Mouse (Mus musculus): ENCODE results near the gene Chp1.
"Not testable (repeated sequence)": the region's sequence is repeated elsewhere in the genome, so short reads cannot be mapped to it uniquely, and the experiment has no call there.

Gene Chp1

DNA sequence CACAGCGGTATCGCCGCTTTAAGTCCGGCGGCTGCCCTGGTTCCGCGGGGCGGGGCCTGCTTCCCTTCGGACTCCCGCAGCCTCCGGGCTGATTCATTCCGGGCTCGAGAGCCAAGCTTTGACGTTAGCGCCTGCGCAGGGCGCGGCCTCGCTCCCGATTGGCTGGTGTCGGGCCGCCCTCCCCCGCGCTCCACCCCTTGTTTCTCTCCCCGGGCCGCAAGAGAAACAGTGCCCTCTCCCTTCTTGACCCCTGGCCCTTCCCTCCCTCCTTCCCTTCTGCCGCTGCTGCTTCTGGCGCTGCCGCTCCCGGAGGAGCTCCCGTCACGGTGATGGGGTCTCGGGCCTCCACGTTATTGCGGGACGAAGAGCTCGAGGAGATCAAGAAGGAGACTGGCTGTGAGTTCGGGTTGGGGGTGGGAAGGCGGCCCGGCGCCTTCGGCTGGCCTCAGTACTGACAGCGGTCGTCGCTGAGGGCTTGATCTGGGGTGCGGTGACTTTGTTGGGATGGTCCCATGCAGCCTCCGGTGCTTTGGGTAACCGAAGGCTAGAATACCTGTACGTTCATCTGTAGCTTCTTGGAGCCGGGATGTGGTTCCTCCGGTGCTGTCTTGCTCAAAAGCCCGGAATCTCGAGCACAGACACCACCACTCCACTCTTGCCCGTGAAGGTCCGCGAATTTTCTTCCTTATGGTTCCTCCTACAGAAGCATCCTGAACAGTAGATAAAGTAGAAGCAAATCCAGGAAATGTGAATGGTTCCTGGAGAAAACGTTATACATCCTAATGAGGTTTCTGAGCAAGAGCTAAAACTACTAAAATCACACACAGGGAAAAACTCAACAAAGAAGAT lies at the start of gene Chp1, which contains the start of gene Exd1:
Gene Chp1, plus strand, starts transcription at position 176 of the 849 bp plus-strand sequence.
Gene Exd1, minus strand, starts transcription at position 106 of the 849 bp plus-strand sequence.
- CTCF ChIA-PET, result interaction anchor here (0.7 kb wide), 1 partner anchor 585 kb away, joined by 3 read pairs; no protein-coding TSS in a partner anchor

DNA sequence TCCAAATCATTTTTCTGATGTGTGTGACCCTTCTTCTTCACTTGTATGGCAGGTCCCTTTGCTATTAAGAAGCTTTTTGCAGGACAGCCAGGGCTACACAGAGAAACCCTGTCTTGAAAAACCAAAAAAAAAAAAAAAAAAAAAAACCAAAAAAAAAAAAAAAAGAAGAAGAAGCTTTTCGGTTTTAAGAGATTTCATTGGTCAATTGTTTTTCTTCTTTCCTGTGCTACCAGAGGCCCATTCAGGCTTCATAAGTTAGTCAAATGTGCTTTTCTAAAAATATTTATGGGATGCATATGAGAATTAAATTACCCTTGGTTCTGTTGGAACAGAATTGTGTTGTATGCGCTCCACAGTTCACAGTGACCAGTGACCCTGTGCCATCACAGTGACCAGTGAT lies 48.6 kb upstream of the Chp1 start:
- CTCF ChIA-PET, result no interaction called here

- CTCF ChIA-PET, result no interaction called here
These were observed 46.4 kb upstream of the Chp1 start for GRCm38 (mm10) chr2:119500965-119501652.

- CTCF ChIA-PET, result no interaction called here
These were observed 40.4 kb upstream of the Chp1 start for GRCm38 (mm10) chr2:119507108-119507507.

DNA sequence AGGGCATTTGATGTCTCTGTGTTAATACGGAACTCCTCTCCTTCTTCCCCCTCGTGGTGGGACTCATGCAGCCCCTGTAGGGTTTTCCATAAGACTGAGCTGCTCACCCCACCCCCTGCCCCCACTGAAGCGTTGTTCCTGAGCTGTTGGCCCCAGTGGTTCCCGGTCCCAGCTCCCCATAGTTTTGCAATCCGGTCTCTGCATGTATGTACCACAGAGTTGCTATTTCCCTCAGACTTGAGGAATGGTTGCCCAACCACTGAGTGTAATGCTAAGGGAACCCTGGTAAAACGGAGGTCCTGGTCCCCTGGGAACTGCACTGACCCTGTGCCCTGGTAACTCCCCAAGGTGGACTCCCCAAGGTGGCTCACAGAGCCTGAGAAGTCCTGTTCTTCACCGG lies 39.0 kb upstream of the Chp1 start:
- CTCF ChIA-PET, result not testable (repeated sequence)

- CTCF ChIA-PET, result interaction anchor here (0.6 kb wide), 1 partner anchor 215 kb away, joined by 3 read pairs; no protein-coding TSS in a partner anchor
These were observed 36.6 kb upstream of the Chp1 start for GRCm38 (mm10) chr2:119510856-119511255.

- CTCF ChIA-PET, result no interaction called here
These were observed 35.2 kb upstream of the Chp1 start for GRCm38 (mm10) chr2:119512292-119512691.

DNA sequence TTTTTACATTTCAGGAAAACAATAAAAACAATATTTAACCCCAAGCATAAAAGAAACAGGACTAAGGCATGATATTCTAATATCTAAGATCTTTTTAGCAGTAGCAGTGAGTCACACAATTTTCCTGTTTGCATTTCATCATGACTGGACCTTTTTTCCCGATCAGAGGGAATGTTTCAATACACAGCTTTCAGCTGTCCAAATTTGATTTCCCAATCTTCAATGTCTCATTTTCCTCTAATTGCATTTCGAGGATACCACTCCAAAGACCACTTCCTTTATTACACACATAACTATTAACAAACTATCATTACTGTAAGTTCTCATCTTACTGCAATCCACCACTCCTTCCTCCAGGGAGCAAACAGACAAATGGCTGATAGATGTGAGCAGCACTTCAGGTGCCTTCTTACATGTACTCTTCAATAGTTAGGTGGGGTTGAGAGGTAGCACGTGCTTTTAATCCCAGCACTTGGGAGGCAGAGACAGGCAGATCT lies 33.4 kb upstream of the Chp1 start:
- CTCF ChIA-PET, result interaction anchor here (0.7 kb wide), 1 partner anchor 70 kb away, joined by 3 read pairs; no protein-coding TSS in a partner anchor

GRCm38 (mm10) chr2:119516811-119517210 lies 30.7 kb upstream of the Chp1 start:
- CTCF ChIA-PET, result interaction anchor here (0.6 kb wide), 1 partner anchor 228 kb away, joined by 5 read pairs; no protein-coding TSS in a partner anchor

DNA sequence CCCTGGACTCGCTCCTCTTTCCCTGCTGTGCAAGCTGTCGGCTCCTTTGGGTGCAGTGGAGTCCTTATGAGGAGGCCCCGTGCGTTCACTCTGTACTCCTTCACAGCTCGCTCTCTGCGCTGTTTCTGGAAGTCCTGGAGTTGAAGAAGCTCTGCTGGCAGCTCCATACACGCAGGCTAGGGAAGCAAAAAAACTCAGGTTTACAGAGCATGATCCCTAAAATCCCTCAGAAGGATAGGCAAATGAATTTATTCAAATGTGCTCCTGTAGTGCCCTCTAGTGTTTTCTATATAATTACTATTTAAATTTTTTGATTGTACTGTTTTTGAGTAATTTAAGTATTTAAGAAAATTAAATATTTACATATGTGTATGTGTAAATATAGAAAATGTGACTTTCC lies 26.9 kb upstream of the Chp1 start:
- CTCF ChIA-PET, result no interaction called here

DNA sequence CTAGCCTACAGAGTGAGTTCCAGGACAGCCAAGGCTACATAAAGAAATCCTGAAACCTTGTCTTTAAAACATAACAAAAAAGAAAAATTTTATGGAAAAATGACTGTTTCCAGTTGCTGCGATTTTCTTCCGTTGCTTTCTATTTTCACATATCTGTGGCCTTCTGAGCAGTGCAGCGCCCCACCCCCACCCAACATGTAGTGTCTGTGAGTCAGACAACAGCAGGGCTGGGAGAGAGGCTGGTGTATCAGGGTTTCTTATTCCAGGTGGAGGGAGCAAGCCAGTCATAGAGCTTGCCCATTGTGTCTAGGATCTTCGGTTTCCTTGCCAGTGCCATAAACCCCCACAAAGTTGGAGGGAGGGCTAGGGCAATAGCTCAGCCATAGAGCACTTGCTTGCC lies 23.7 kb upstream of the Chp1 start:
- CTCF ChIA-PET, result no interaction called here

DNA sequence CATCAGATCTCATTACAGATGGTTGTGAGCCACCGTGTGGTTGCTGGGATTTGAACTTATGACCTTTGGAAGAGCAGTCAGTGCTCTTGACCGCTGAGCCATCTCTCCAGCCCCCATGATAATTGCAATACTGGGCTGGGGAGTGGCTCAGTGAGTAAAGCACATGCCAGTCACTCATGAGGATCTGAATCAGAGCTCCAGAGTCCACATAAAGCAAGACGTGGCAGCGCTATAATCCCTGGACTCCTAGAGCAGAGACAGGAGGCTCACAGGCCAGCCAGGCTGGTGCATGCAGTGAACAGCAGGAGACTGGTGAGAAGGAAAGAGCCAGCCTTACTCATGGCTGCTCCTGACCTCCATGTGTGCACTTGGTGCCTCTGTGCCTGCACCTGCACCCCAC lies 22.1 kb upstream of the Chp1 start:
- CTCF ChIA-PET, result no interaction called here

DNA sequence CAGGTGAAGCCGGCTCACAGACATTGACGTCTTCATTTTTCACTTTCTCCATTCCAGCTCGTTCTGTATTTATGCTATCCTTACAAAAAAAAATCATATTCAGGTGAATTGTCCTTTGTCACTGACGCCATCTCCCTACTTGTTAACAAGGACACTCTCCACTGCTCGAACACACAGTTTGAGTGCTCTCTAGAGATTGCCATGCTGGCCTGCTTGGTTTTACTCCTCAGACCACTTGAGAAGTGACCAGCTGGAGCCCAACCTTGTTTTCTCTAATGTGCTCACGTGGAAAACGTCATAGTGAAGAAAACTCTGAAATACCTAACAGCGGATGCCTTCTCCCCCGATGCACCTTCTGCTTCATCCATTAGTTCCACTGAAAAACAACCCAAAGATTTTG lies 8.7 kb upstream of the Chp1 start:
- CTCF ChIA-PET, result no interaction called here

DNA sequence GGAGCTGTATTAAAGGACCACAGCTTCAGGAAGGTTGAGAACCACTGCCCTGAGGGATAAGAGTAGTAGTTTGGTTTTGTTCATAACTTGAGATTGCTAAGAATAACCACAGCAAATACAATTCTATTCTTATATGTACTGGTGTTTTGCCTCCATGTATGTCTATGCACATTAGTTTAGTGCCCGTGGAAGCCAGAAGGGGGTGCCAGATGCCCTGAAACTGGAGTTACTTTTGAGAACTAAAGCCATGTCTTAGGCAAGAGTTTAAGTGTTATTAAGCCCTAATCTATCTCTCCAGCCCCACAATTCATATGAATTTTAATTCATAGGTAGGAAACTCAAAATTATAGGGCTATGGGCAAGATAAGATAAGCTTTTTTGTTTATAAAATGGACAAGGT lies 5.4 kb upstream of the Chp1 start:
- CTCF ChIA-PET, result interaction anchor here (0.5 to 1.3 kb wide), 7 partner anchors 10 to 97 kb away, joined by 3 to 5 read pairs (median 3); no protein-coding TSS in a partner anchor

GRCm38 (mm10) chr2:119543656-119544055 lies 3.8 kb upstream of the Chp1 start:
- CTCF ChIA-PET, result no interaction called here

DNA sequence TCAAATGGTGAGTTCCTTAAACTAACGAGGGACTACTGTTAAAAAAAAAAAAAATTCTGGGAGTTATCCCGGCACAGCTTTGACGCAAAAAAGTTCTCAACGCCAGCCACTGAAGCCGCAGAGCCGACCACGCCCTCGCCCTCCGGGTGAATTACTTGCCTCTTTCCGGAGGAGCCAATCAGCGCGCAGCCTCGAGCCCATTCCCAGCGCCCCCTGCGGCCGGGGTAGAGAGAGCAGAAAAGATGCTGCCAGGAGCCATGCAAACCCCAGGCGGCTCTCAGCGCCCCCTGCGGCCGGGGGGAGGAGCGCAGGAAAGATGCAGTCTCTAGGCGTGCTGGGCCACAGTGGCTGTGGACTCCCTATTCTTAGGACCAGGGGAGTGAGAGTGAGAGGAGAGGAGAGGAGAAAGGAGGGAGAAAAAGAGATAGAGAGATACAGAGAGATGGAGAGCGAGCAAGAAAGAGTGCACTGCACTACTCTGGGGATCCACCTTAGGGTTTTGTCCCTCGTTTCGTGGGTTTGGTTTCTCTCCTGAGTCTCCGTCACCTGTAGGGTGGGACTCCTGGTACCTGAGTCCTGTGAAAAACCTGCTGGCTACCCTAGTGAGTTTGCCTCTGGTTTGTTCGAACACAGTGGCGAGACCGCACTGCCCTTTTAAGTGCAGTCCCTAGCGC lies 512 bp upstream of the Chp1 start:
- CTCF ChIA-PET, result no interaction called here

- CTCF ChIA-PET, result interaction anchor here (0.7 kb wide), 1 partner anchor 585 kb away, joined by 3 read pairs; no protein-coding TSS in a partner anchor
These were observed 819 bp downstream of the Chp1 start for GRCm38 (mm10) chr2:119548371-119548660.

DNA sequence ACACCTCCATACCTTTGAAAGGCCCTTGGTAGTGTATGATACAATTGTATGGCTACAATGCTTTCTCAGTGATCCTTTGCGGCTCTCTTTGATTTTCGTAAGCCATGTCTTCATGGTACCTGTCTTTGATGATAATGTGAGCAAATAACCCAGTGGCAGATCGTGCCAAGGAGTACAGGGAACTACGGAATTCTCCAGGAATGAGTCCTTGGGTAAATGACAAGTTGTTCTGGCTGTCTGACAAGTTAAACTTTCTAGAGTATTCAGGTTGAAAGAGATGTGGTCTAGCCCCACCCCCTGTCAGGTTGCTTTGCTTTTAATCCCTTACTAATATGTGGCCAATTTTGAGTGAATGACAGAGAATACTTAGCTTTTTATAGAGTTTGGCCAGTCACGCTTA lies 1.2 kb downstream of the Chp1 start:
- CTCF ChIA-PET, result interaction anchor here (0.7 kb wide), 1 partner anchor 584 kb away, joined by 3 read pairs; no protein-coding TSS in a partner anchor

GRCm38 (mm10) chr2:119549678-119550077 lies 2.2 kb downstream of the Chp1 start:
- CTCF ChIA-PET, result no interaction called here

DNA sequence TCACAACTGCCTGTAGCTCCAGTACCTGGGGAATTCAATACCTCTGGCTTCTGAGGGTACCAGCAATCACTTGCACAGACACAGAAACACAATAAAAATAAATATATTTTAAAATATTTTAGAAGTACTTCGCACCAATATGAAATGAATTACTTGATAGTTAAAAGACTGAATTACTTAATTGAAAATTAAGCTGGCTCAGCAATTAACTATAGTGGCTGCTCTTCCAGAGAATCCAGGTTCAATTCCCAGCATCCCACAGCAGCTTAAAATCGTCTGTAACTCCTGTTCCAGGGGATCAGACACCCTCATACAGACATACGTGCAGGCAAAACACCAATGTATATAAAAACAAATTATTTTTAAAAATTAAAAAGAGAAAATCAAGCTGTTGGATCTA lies 10.5 kb downstream of the Chp1 start:
- CTCF ChIA-PET, result interaction anchor here (0.6 kb wide), 1 partner anchor 1486 kb away, joined by 8 read pairs; no protein-coding TSS in a partner anchor

DNA sequence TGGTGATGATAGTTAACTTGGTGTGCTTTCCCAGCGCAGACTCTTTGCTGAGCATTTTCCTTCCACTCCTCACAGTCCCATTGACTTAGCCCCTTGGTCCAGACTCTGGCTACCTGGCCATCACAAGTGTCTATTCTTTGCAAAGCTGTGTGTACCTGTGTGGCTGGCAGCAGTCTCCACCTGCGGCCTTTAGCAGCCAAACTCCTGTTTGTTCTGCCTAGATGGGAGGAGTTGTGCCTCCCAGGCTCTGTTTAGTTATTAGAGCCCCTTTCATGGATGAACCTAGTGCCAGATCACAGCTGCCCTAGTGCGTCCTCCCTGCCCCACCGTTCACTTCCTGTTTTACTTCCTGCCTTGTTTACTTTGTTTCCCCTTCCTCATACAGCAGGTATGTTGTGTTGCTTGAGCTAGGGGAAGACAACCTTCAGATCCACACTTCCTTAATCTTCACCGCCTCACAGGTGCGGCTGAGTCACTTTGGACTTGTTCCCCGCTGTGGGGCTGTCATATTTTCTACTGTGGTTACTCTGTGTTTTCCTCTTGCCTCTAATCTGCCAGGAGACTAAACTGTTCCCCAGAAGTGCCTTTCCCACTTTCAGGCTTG lies 11.3 kb downstream of the Chp1 start:
- CTCF ChIA-PET, result no interaction called here

DNA sequence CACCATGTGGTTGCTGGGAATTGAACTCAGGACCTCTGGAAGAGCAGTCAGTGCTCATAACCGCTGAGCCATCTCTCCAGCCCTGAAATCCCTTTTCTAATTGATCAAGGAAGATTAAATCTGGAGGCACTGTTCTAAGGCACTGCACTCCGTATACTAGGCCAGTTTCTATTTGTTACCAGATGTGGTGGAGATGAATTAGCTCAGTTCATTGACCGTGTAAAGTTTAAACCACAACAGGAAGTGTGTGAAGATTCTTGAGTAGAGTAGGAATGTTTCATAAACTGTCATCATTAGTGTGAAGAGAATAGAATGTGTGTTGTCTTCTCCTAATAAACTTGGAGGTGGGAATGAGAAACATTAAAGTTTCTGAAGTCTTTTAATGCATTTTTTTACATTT lies 14.3 kb downstream of the Chp1 start:
- CTCF ChIA-PET, result no interaction called here
